Mouse (Mus musculus): ENCODE measurements around the gene Mrps12. TPM values are rescaled to one million over a fixed set of nuclear protein-coding genes. Genes with fewer than 3 reads are reported as not detected.
"Not testable (repeated sequence)": the region's sequence is repeated elsewhere in the genome, so short reads cannot be mapped to it uniquely, and the experiment has no call there.

The Mrps12 gene
- polyA plus RNA-seq, 1 experiment from 2014 or later: 138 TPM

GRCm38 (mm10) chr7:28720753-28721537, 20.7 kb downstream of the Mrps12 start:
- Histone ChIP-seq H3K27ac (0 out of 2 replicates have a peak overlapping the region, but pooled peaks have one; percentile 67), H3K4me2 (replicated peaks) (no peak overlapping the region), H3K36me3 (peaks cover 4% of the 10 kb centered on the region; the same call in 1 of the 2 replicates), H3K9me3 (no peaks in the 10 kb centered on the region), H3K9ac (no peak overlapping the region), H3K4me3 (no peak overlapping the region), H3K27me3 (no peaks in the 10 kb centered on the region), H3K4me1 (peaks cover 19% of the 10 kb centered on the region)
- ATAC-seq (ENCODE audit: insufficient number of reproducible peaks, insufficient read depth, low FRiP score, low TSS enrichment): peak; percentile 55; the same call in 1 of the 2 replicates
- WGBS: 50% methylated on average over 3 of the region's 3 CpGs

- peaks cover 3% of the 10 kb centered on the region; the same call in 1 of the 2 replicates for H3K36me3 ChIP-seq
- H3K9me3 ChIP-seq: no peaks in the 10 kb centered on the region
- H3K27ac ChIP-seq: no peak overlapping the region
- H3K27me3 ChIP-seq: no peaks in the 10 kb centered on the region
- no peak overlapping the region for H3K4me3 ChIP-seq
- H3K4me1 ChIP-seq: peaks cover 20% of the 10 kb centered on the region
- ATAC-seq (ENCODE audit: insufficient number of reproducible peaks, insufficient read depth, low FRiP score, low TSS enrichment): no peak
- 81% methylated on average over 2 of the region's 2 CpGs for WGBS
- H3K4me2 ChIP-seq (replicated peaks): no peak overlapping the region
- no peak overlapping the region for H3K9ac ChIP-seq
Measured at GRCm38 (mm10) chr7:28719650-28720049, 22.0 kb downstream of the Mrps12 start.

GRCm38 (mm10) chr7:28719159-28719558, 22.5 kb downstream of the Mrps12 start:
- 42% methylated on average over 4 of the region's 4 CpGs for WGBS
- Histone ChIP-seq H3K4me2 (replicated peaks) (no peak overlapping the region), H3K27me3 (no peaks in the 10 kb centered on the region), H3K36me3 (no peaks in the 10 kb centered on the region), H3K9ac (no peak overlapping the region), H3K9me3 (no peaks in the 10 kb centered on the region), H3K4me3 (no peak overlapping the region), H3K4me1 (peaks cover 20% of the 10 kb centered on the region), H3K27ac (no peak overlapping the region)
- no peak for ATAC-seq (ENCODE audit: insufficient number of reproducible peaks, insufficient read depth, low FRiP score, low TSS enrichment)

- no peak for ATAC-seq (ENCODE audit: insufficient number of reproducible peaks, insufficient read depth, low FRiP score, low TSS enrichment)
- Histone ChIP-seq H3K4me1 (peaks cover 20% of the 10 kb centered on the region), H3K36me3 (no peaks in the 10 kb centered on the region), H3K9ac (no peak overlapping the region), H3K27ac (no peak overlapping the region), H3K4me3 (no peak overlapping the region), H3K9me3 (no peaks in the 10 kb centered on the region), H3K4me2 (replicated peaks) (no peak overlapping the region), H3K27me3 (no peaks in the 10 kb centered on the region)
- 75% methylated on average over 10 of the region's 10 CpGs for WGBS
Measured at GRCm38 (mm10) chr7:28717726-28718125, 23.9 kb downstream of the Mrps12 start.

GRCm38 (mm10) chr7:28716590-28717281, 24.9 kb downstream of the Mrps12 start, which contains the start of gene Fbxo17:
Gene Fbxo17 (plus strand): TSS chr7:28716804.
- peak within 1 kb of the TSS; percentile 49 for H3K4me3 ChIP-seq
- peak within 1 kb of the TSS; percentile 66 for H3K9ac ChIP-seq
- H3K4me2 ChIP-seq (replicated peaks): peak within 1 kb of the TSS; percentile 72
- ATAC-seq (ENCODE audit: insufficient number of reproducible peaks, insufficient read depth, low FRiP score, low TSS enrichment): peak; percentile 73
- 2% methylated on average over 36 of the region's 36 CpGs for WGBS
- H3K36me3 ChIP-seq: no peaks in the 10 kb centered on the region
- peaks cover 20% of the 10 kb centered on the region for H3K4me1 ChIP-seq
- H3K9me3 ChIP-seq: no peaks in the 10 kb centered on the region
- H3K27me3 ChIP-seq: no peaks in the 10 kb centered on the region
- peak within 1 kb of the TSS; percentile 81 for H3K27ac ChIP-seq

GRCm38 (mm10) chr7:28715598-28715997, 26.0 kb downstream of the Mrps12 start:
- no peak overlapping the region for H3K4me2 ChIP-seq (replicated peaks)
- no peak overlapping the region for H3K27ac ChIP-seq
- no peaks in the 10 kb centered on the region for H3K36me3 ChIP-seq
- no peak overlapping the region for H3K4me3 ChIP-seq
- WGBS: 89% methylated on average over 2 of the region's 2 CpGs
- peaks cover 20% of the 10 kb centered on the region for H3K4me1 ChIP-seq
- H3K9me3 ChIP-seq: no peaks in the 10 kb centered on the region
- no peak for ATAC-seq (ENCODE audit: insufficient number of reproducible peaks, insufficient read depth, low FRiP score, low TSS enrichment)
- H3K9ac ChIP-seq: no peak overlapping the region
- H3K27me3 ChIP-seq: no peaks in the 10 kb centered on the region

GRCm38 (mm10) chr7:28714667-28715066, 27.0 kb downstream of the Mrps12 start:
- Histone ChIP-seq H3K9ac (0 out of 2 replicates have a peak overlapping the region, but pooled peaks have one; percentile 4), H3K9me3 (no peaks in the 10 kb centered on the region), H3K4me2 (replicated peaks) (no peak overlapping the region), H3K4me1 (peaks cover 14% of the 10 kb centered on the region), H3K27ac (no peak overlapping the region), H3K36me3 (no peaks in the 10 kb centered on the region), H3K27me3 (no peaks in the 10 kb centered on the region), H3K4me3 (no peak overlapping the region)
- WGBS: 78% methylated on average over 5 of the region's 5 CpGs
- no peak for ATAC-seq (ENCODE audit: insufficient number of reproducible peaks, insufficient read depth, low FRiP score, low TSS enrichment)

- no peak for ATAC-seq (ENCODE audit: insufficient number of reproducible peaks, insufficient read depth, low FRiP score, low TSS enrichment)
- whole genome bisulfite sequencing: 62% methylated on average over 3 of the region's 3 CpGs
- Histone ChIP-seq H3K27me3 (no peaks in the 10 kb centered on the region), H3K4me1 (0 out of 2 replicates have a peak, but pooled peaks cover under 1% of the 10 kb centered on the region), H3K9me3 (no peaks in the 10 kb centered on the region), H3K4me2 (replicated peaks) (no peak overlapping the region), H3K9ac (no peak overlapping the region), H3K27ac (no peak overlapping the region), H3K4me3 (no peak overlapping the region), H3K36me3 (no peaks in the 10 kb centered on the region)
Measured at GRCm38 (mm10) chr7:28710962-28711361, 30.7 kb downstream of the Mrps12 start.

- no peak for ATAC-seq (ENCODE audit: insufficient number of reproducible peaks, insufficient read depth, low FRiP score, low TSS enrichment)
- H3K9ac ChIP-seq: no peak overlapping the region
- no peaks in the 10 kb centered on the region for H3K4me1 ChIP-seq
- no peak overlapping the region for H3K4me3 ChIP-seq
- H3K9me3 ChIP-seq: no peaks in the 10 kb centered on the region
- no peak overlapping the region for H3K4me2 ChIP-seq (replicated peaks)
- H3K27ac ChIP-seq: no peak overlapping the region
- H3K27me3 ChIP-seq: no peaks in the 10 kb centered on the region
- no peaks in the 10 kb centered on the region for H3K36me3 ChIP-seq
Measured at GRCm38 (mm10) chr7:28709454-28709853, 32.2 kb downstream of the Mrps12 start.

- Histone ChIP-seq H3K4me3 (no peak overlapping the region), H3K36me3 (no peaks in the 10 kb centered on the region; the same call in 1 of the 2 replicates), H3K27me3 (no peaks in the 10 kb centered on the region), H3K4me1 (no peaks in the 10 kb centered on the region), H3K9me3 (0 out of 2 replicates have a peak, but pooled peaks cover 3% of the 10 kb centered on the region), H3K9ac (no peak overlapping the region), H3K4me2 (replicated peaks) (no peak overlapping the region), H3K27ac (no peak overlapping the region)
- 75% methylated on average over 9 of the region's 9 CpGs for WGBS
- no peak for ATAC-seq (ENCODE audit: insufficient number of reproducible peaks, insufficient read depth, low FRiP score, low TSS enrichment)
Measured at GRCm38 (mm10) chr7:28702601-28703143, 38.9 kb downstream of the Mrps12 start.

- not testable (repeated sequence) for H3K4me2 ChIP-seq (replicated peaks); H3K36me3 ChIP-seq; H3K27me3 ChIP-seq; H3K9me3 ChIP-seq; H3K27ac ChIP-seq; H3K4me3 ChIP-seq; H3K4me1 ChIP-seq; H3K9ac ChIP-seq; ATAC-seq (ENCODE audit: insufficient number of reproducible peaks, insufficient read depth, low FRiP score, low TSS enrichment)
- 95% methylated on average over 12 of the region's 12 CpGs for WGBS
Measured at GRCm38 (mm10) chr7:28701306-28701705, 40.3 kb downstream of the Mrps12 start.

All from embryonic facial prominence, embryonic 12.5 days (tissue).